Mouse (Mus musculus): ENCODE measurements around the gene Mapk8.
A peak's percentile ranks its signal among the peaks of the same experiment; 100 is the strongest.

The Mapk8 gene

GRCm38 (mm10) chr14:33347738-33348137 is 99.2 kb downstream of the Mapk8 start:
- no peak for DNase-seq

- no peak for DNase-seq
Measured at GRCm38 (mm10) chr14:33346546-33346945, 100.4 kb downstream of the Mapk8 start.

- no peak for DNase-seq
Measured at GRCm38 (mm10) chr14:33343131-33343725, 103.7 kb downstream of the Mapk8 start.

- DNase-seq, result no peak
Measured at GRCm38 (mm10) chr14:33338684-33339083, 108.3 kb downstream of the Mapk8 start.

GRCm38 (mm10) chr14:33335733-33336132 is 111.2 kb downstream of the Mapk8 start:
- DNase-seq, result no peak

GRCm38 (mm10) chr14:33334402-33334801 is 112.6 kb downstream of the Mapk8 start:
- DNase-seq, result no peak

- DNase-seq, result peak; percentile 30
Measured at GRCm38 (mm10) chr14:33333833-33334232, 113.1 kb downstream of the Mapk8 start.

- DNase-seq, result no peak
Measured at GRCm38 (mm10) chr14:33331627-33332026, 115.3 kb downstream of the Mapk8 start.

GRCm38 (mm10) chr14:33330986-33331385 is 116.0 kb downstream of the Mapk8 start:
- DNase-seq, result no peak

GRCm38 (mm10) chr14:33329297-33329805 is 117.6 kb downstream of the Mapk8 start:
- DNase-seq, result no peak

- no peak for DNase-seq
Measured at GRCm38 (mm10) chr14:33328369-33328768, 118.6 kb downstream of the Mapk8 start.

Data from thymus, postnatal 25 days (tissue).